Mouse (Mus musculus) heart, embryonic 14.5 days (tissue): ENCODE measurements around the gene Olfr916. TPM values are rescaled to one million over a fixed set of nuclear protein-coding genes. Genes with fewer than 3 reads are reported as not detected.

Source experiments
- ATAC-seq: fragments of 200-750 bp; cut with Nextera tagmentation; 2 replicates; pipeline ENCODE4 v1.8.0; 2017; ENCODE audit warnings: low read depth, moderate TSS enrichment; ENCODE audit not compliant: insufficient number of reproducible peaks, insufficient read depth, low FRiP score
- H3K27ac ChIP-seq, 2 experiments: fragments of 200-500 bp in 1 of 2; fragments of 300-500 bp in 1 of 2; sonication (generic) in 1 of 2; replicated peaks in 1 of 2; 2 replicates each; pipeline ENCODE4 v1.5.1; 2012 to 2014; ENCODE audit warnings: low read depth in 2 of 2, low read length in 2 of 2, control low read depth in 1 of 2, mild to moderate bottlenecking in 1 of 2, mixed read lengths in 1 of 2; ENCODE audit not compliant: control insufficient read depth in 1 of 2, insufficient read depth in 1 of 2
- H3K27me3 ChIP-seq: fragments of 300-500 bp; sonication (generic); 2 replicates; pipeline ENCODE4 v1.6.1; 2014; ENCODE audit warnings: mild to moderate bottlenecking, low read length, control low read depth; ENCODE audit not compliant: control insufficient read depth, insufficient read depth
- H3K36me3 ChIP-seq: fragments of 300-500 bp; sonication (generic); 2 replicates; pipeline ENCODE4 v1.6.1; 2014; ENCODE audit warnings: mild to moderate bottlenecking, control low read depth, low read length, mixed read lengths; ENCODE audit not compliant: control insufficient read depth, insufficient read depth
- H3K4me1 ChIP-seq, 2 experiments: fragments of 200-500 bp in 1 of 2; fragments of 300-500 bp in 1 of 2; sonication (generic) in 1 of 2; 2 replicates each; pipeline ENCODE4 v1.6.1; 2012 to 2014; ENCODE audit warnings: low read length in 2 of 2, control low read depth in 1 of 2, mixed read lengths in 1 of 2; ENCODE audit not compliant: control insufficient read depth in 2 of 2, insufficient read depth in 2 of 2
- H3K4me2 ChIP-seq: fragments of 300-500 bp; sonication (generic); 2 replicates; pipeline ENCODE4 v1.6.1; 2014; ENCODE audit warnings: mild to moderate bottlenecking, low read length
- H3K4me3 ChIP-seq, 2 experiments: fragments of 200-500 bp in 1 of 2; fragments of 300-500 bp in 1 of 2; sonication (generic) in 1 of 2; 2 replicates each; pipeline ENCODE4 v1.5.1; 2012 to 2014; ENCODE audit warnings: low read length in 2 of 2, mild to moderate bottlenecking in 2 of 2, control low read depth in 1 of 2, low read depth in 1 of 2, moderate library complexity in 1 of 2; ENCODE audit not compliant: control insufficient read depth in 1 of 2, insufficient read depth in 1 of 2
- H3K9ac ChIP-seq: fragments of 300-500 bp; sonication (generic); 2 replicates; pipeline ENCODE4 v1.6.1; 2014; ENCODE audit warnings: mild to moderate bottlenecking, low read length
- H3K9me3 ChIP-seq: fragments of 300-500 bp; sonication (generic); 2 replicates; pipeline ENCODE4 v1.6.1; 2016; ENCODE audit warnings: low read length, control low read depth; ENCODE audit not compliant: control insufficient read depth
- WGBS: fragments of 180-500 bp; shearing (Covaris S2); extraction: QIAGEN DNeasy Blood & Tissue Kit; methylation state at CpG from one replicate; pipeline ENCODE4 v1.1.7; 2014; 5-methylcytosine and 5-hydroxymethylcytosine counted together
- polyA plus RNA-seq: library from polyadenylated mRNA; unstranded; fragments of >200 nt; fragmentation: Nextera tagmentation; extraction: Ambion mirVana; gene quantifications from 2 replicates; pipeline ENCODE4 v1.2.1, GENCODE M21; 2014

Olfr916 gene
- not detected in 2 replicates for polyA plus RNA-seq

- no peak for ATAC-seq
- H3K4me1 ChIP-seq = no peaks in the 10 kb centered on the region
Measured at GRCm38 (mm10) chr9:38659775-38660174, at the start of gene Olfr916. Olfr916 (minus strand) TSS chr9:38659875.

DNA sequence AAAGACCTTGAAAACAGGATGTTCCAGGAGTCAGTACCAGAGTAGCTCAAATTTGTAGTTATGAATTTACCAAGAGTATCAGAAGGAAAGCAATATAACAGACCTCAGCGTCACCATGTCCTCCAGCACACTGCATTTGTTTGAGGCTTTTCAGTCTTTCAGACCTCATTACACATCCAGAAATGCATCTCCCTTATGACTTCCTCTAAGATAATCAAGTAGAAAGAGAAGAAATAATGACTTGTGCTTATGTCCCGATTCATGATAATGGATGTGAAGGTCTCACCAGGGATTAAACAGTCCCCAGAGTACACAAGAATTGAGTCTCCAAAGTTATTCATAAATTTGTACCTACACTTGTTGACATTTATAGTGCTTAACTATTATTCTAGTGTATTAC lies 14.8 kb upstream of the Olfr916 start, which contains the start of gene Olfr918:
Olfr918 (minus strand) TSS at position 101 of the 400 bp plus-strand sequence.
- H3K36me3 ChIP-seq = no peaks in the 10 kb centered on the region
- no peaks in the 10 kb centered on the region for H3K27me3 ChIP-seq
- H3K4me2 ChIP-seq = no peak within 1 kb of the TSS
- no peak within 1 kb of the TSS for H3K9ac ChIP-seq
- no peaks in the 10 kb centered on the region for H3K4me1 ChIP-seq
- 76% methylated on average over 2 of the region's 2 CpGs for WGBS
- H3K4me3 ChIP-seq = no peak within 1 kb of the TSS
- H3K9me3 ChIP-seq = no peaks in the 10 kb centered on the region
- H3K27ac ChIP-seq = no peak within 1 kb of the TSS
- ATAC-seq = no peak

More at GRCm38 (mm10) chr9:38659775-38660174, at the start of gene Olfr916:
- Histone ChIP-seq H3K9me3 (no peaks in the 10 kb centered on the region), H3K4me2 (no peak within 1 kb of the TSS), H3K9ac (no peak within 1 kb of the TSS), H3K4me3 (no peak within 1 kb of the TSS), H3K27ac (no peak within 1 kb of the TSS), H3K27me3 (no peaks in the 10 kb centered on the region), H3K36me3 (no peaks in the 10 kb centered on the region)
- 60% methylated on average over 1 of the region's 1 CpGs for WGBS

- Histone ChIP-seq H3K9me3 (no peaks in the 10 kb centered on the region), H3K4me3 (no peak overlapping the region), H3K9ac (no peak overlapping the region), H3K4me1 (no peaks in the 10 kb centered on the region), H3K4me2 (no peak overlapping the region), H3K27me3 (no peaks in the 10 kb centered on the region), H3K27ac (no peak overlapping the region), H3K36me3 (no peaks in the 10 kb centered on the region)
- WGBS = 74% methylated on average over 2 of the region's 2 CpGs
- ATAC-seq = no peak
Measured at GRCm38 (mm10) chr9:38672887-38673286, 13.2 kb upstream of the Olfr916 start.

GRCm38 (mm10) chr9:38665742-38666141 lies 6.1 kb upstream of the Olfr916 start, which contains the start of gene Olfr917:
Olfr917 (minus strand) TSS chr9:38665842.
- no peak within 1 kb of the TSS for H3K9ac ChIP-seq
- H3K27ac ChIP-seq = no peak within 1 kb of the TSS
- no peak for ATAC-seq
- no peak within 1 kb of the TSS for H3K4me3 ChIP-seq
- H3K4me1 ChIP-seq = no peaks in the 10 kb centered on the region
- H3K36me3 ChIP-seq = no peaks in the 10 kb centered on the region
- no peaks in the 10 kb centered on the region for H3K27me3 ChIP-seq
- H3K4me2 ChIP-seq = no peak within 1 kb of the TSS
- no peaks in the 10 kb centered on the region for H3K9me3 ChIP-seq
- 82% methylated on average over 1 of the region's 1 CpGs for WGBS

GRCm38 (mm10) chr9:38632406-38632805 lies 27.3 kb downstream of the Olfr916 start:
- Histone ChIP-seq H3K27ac (no peak overlapping the region), H3K4me3 (no peak overlapping the region), H3K36me3 (no peaks in the 10 kb centered on the region), H3K9ac (no peak overlapping the region), H3K9me3 (peaks cover 3% of the 10 kb centered on the region; the same call in 1 of the 2 replicates), H3K4me1 (no peaks in the 10 kb centered on the region), H3K27me3 (no peaks in the 10 kb centered on the region), H3K4me2 (no peak overlapping the region)
- no peak for ATAC-seq
- 80% methylated on average over 4 of the region's 4 CpGs for WGBS

Other genes with a start within 250 kb of the Olfr916 start
- gene Olfr901, start 230.4 kb downstream of the Olfr916 start, polyA plus RNA-seq = not detected in 2 replicates
- not detected in 2 replicates for gene Olfr902, start 212.2 kb downstream of the Olfr916 start, polyA plus RNA-seq
- not detected in 2 replicates for gene Olfr904, start 196.7 kb downstream of the Olfr916 start, polyA plus RNA-seq
- gene Olfr905, start 188.8 kb downstream of the Olfr916 start, polyA plus RNA-seq = not detected in 2 replicates
- not detected in 2 replicates for gene Olfr906, start 172.8 kb downstream of the Olfr916 start, polyA plus RNA-seq
- gene Olfr907, start 164.1 kb downstream of the Olfr916 start, polyA plus RNA-seq = not detected in 2 replicates
- gene Olfr911-ps1, start 138.3 kb downstream of the Olfr916 start, polyA plus RNA-seq = not detected in 2 replicates
- gene Olfr910, start 122.0 kb downstream of the Olfr916 start, polyA plus RNA-seq = not detected in 2 replicates
- gene Olfr912, start 79.7 kb downstream of the Olfr916 start, polyA plus RNA-seq = not detected in 2 replicates
- gene Olfr913, start 67.1 kb downstream of the Olfr916 start, polyA plus RNA-seq = not detected in 2 replicates
- not detected in 2 replicates for gene Olfr914, start 54.8 kb downstream of the Olfr916 start, polyA plus RNA-seq
- gene Olfr917, start 6.0 kb upstream of the Olfr916 start, polyA plus RNA-seq = not detected in 2 replicates
- gene Olfr918, start 14.7 kb upstream of the Olfr916 start, polyA plus RNA-seq = not detected in 2 replicates
- not detected in 2 replicates for gene Olfr919, start 43.8 kb upstream of the Olfr916 start, polyA plus RNA-seq
- gene Vwa5a, start 58.4 kb upstream of the Olfr916 start, polyA plus RNA-seq = 23.2 and 25.5 TPM in 2 replicates
- gene Olfr920, start 92.4 kb upstream of the Olfr916 start, polyA plus RNA-seq = 0.04 and 0.05 TPM in 2 replicates
- not detected in 2 replicates for gene Olfr921, start 113.2 kb upstream of the Olfr916 start, polyA plus RNA-seq
- 0.12 TPM in 1 of 2 replicates, not detected in the other for gene Olfr922, start 154.7 kb upstream of the Olfr916 start, polyA plus RNA-seq
- not detected in 2 replicates for gene Olfr923, start 166.7 kb upstream of the Olfr916 start, polyA plus RNA-seq
- gene Olfr924, start 184.6 kb upstream of the Olfr916 start, polyA plus RNA-seq = not detected in 2 replicates
- gene Olfr26, start 195.2 kb upstream of the Olfr916 start, polyA plus RNA-seq = not detected in 2 replicates
- not detected in 2 replicates for gene Olfr926, start 217.3 kb upstream of the Olfr916 start, polyA plus RNA-seq